Mouse (Mus musculus) kidney, embryonic 14.5 days (tissue): ENCODE measurements around the gene Tstd1. TPM values are rescaled to one million over a fixed set of nuclear protein-coding genes. Genes with fewer than 3 reads are reported as not detected.

Experiments used
- ATAC-seq: fragments of 200-750 bp; cut with Nextera tagmentation; 2 replicates; pipeline ENCODE4 v1.8.0; 2017; ENCODE audit warnings: moderate number of reproducible peaks, mild to moderate bottlenecking, moderate TSS enrichment, moderate library complexity; ENCODE audit not compliant: low FRiP score, low TSS enrichment
- H3K27ac ChIP-seq: fragments of 300-500 bp; sonication (generic); 2 replicates; pipeline ENCODE4 v1.5.1; 2014; ENCODE audit warnings: low read depth, mild to moderate bottlenecking, low read length, moderate library complexity, mixed read lengths
- H3K27me3 ChIP-seq: fragments of 300-500 bp; sonication (generic); 2 replicates; pipeline ENCODE4 v1.6.1; 2014; ENCODE audit warnings: mild to moderate bottlenecking, low read length; ENCODE audit not compliant: control insufficient read depth, insufficient read depth
- H3K36me3 ChIP-seq: fragments of 300-500 bp; sonication (generic); 2 replicates; pipeline ENCODE4 v1.6.1; 2014; ENCODE audit warnings: low read length, mixed read lengths; ENCODE audit not compliant: control insufficient read depth, insufficient read depth
- H3K4me1 ChIP-seq: fragments of 300-500 bp; sonication (generic); 2 replicates; pipeline ENCODE4 v1.6.1; 2014; ENCODE audit warnings: low read length, mixed read lengths; ENCODE audit not compliant: control insufficient read depth, insufficient read depth
- H3K4me2 ChIP-seq: fragments of 300-500 bp; sonication (generic); replicated peaks from 2 replicates; pipeline ENCODE4 v1.6.1; 2014; ENCODE audit warnings: low read depth, mild to moderate bottlenecking, low read length
- H3K4me3 ChIP-seq: fragments of 300-500 bp; sonication (generic); 2 replicates; pipeline ENCODE4 v1.5.1; 2014; ENCODE audit warnings: mild to moderate bottlenecking, low read length
- H3K9ac ChIP-seq: fragments of 300-500 bp; sonication (generic); 2 replicates; pipeline ENCODE4 v1.6.1; 2014; ENCODE audit warnings: low read depth, mild to moderate bottlenecking, low read length, moderate library complexity
- H3K9me3 ChIP-seq: fragments of 300-500 bp; sonication (generic); 2 replicates; pipeline ENCODE4 v1.6.1; 2016; ENCODE audit warnings: low read length; ENCODE audit not compliant: control insufficient read depth
- WGBS: fragments of 180-500 bp; shearing (Covaris S2); extraction: QIAGEN DNeasy Blood & Tissue Kit; methylation state at CpG from one replicate; pipeline ENCODE4 v1.1.7; 2014; 5-methylcytosine and 5-hydroxymethylcytosine counted together
- polyA plus RNA-seq: library from polyadenylated mRNA; unstranded; fragments of >200 nt; fragmentation: Nextera tagmentation; extraction: Ambion mirVana; gene quantifications from 2 replicates; pipeline ENCODE4 v1.2.1, GENCODE M21; 2014

The Tstd1 gene
- 2.2 and 4.0 TPM in 2 replicates for polyA plus RNA-seq

DNA sequence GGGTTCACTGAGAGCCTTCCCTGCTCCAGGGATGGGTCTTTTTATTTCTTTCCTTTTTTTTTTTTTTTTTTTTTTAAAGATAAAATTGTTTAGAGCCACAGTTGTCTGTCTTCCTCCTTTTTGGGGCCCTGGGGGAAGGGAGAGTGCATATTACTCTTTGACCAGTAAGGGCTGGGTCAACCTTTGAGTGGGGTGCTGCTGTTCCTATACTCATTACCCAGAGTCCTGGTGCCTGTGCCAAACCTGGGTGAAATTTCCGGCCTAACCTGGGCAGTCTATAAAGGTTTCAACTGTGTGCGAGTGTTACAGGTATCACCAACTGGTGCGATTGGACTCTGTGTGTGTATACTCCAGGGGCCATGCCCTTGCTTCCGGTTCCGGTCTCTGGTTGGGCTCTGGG is at the start of gene Tstd1:
Gene Tstd1 (plus strand): TSS at position 213 of the 400 bp plus-strand sequence.
- Histone ChIP-seq H3K27ac (no peak within 1 kb of the TSS), H3K4me3 (no peak within 1 kb of the TSS), H3K27me3 (no peaks in the 10 kb centered on the region), H3K9me3 (no peaks in the 10 kb centered on the region), H3K4me2 (no peak within 1 kb of the TSS), H3K9ac (no peak within 1 kb of the TSS), H3K4me1 (no peaks in the 10 kb centered on the region), H3K36me3 (peaks cover 58% of the 10 kb centered on the region)
- WGBS: 93% methylated on average over 5 of the region's 5 CpGs
- no peak for ATAC-seq

DNA sequence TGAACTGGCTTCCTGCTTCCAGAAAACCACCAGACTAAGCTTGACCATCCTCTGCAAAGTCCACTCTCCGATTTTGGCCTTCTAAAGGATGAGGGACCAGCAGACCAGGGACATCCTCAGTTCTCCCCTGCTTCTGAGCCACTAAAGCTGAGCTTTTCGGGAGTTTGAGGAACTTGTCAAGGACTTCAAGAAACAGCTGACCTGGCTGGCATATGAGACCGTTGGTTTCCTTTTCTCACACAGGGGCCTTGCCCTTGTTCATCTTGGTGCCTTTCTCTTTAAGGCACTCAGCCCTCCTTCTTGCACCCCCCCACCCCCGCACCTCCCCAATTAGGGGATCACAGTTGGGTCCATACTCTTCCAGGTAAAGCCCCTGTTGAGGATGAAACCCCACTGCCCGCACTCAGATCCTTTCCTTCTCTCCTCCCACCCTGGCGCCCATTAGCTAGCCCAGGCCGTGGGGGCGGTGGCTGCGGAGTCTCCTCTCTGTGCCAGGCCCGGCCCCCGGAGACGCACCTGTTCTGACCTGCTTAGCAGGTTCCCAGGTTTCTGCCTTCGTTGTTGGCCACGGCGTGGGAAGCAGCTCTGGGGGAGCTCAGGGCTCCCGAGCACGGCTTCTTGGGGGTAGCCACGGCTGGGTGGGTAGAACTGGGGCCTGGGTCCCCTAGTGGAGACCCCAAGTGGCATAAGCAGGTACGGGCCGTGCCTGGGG is 48.7 kb upstream of the Tstd1 start, which contains the start of gene Nectin4:
Gene Nectin4 (plus strand): TSS at position 255 of the 712 bp plus-strand sequence.
- no peak within 1 kb of the TSS for H3K27ac ChIP-seq
- no peaks in the 10 kb centered on the region for H3K27me3 ChIP-seq
- H3K4me3 ChIP-seq: peak within 1 kb of the TSS; percentile 12; the same call in 1 of the 2 replicates
- H3K9me3 ChIP-seq: no peaks in the 10 kb centered on the region
- H3K4me2 ChIP-seq: peak within 1 kb of the TSS; percentile 27
- H3K36me3 ChIP-seq: no peaks in the 10 kb centered on the region
- H3K9ac ChIP-seq: peak within 1 kb of the TSS; percentile 40; the same call in 1 of the 2 replicates
- WGBS: 29% methylated on average over 20 of the region's 20 CpGs
- H3K4me1 ChIP-seq: 0 out of 2 replicates have a peak, but pooled peaks cover 6% of the 10 kb centered on the region
- peak; percentile 20; the same call in 1 of the 2 replicates for ATAC-seq

DNA sequence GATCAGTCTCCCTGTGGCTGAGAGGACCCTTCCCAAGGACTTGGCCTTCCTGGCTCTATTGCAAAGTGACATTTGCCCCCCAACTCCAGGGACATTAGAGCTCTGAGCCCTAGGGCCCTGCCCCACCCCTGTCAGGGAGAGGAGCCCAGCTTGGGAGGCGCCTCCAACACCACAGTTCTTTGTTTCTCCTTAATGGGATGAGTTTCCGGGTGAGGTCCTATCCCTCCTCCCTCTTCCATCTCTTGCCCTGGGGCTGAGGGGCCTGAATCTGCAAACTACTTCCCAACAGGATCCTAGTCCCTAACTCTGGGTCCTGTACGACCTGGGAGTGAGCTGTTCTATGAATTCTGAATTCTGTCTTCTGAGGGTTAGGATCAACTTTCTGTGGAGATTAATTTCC is 45.8 kb upstream of the Tstd1 start:
- H3K9me3 ChIP-seq: no peaks in the 10 kb centered on the region
- H3K27me3 ChIP-seq: no peaks in the 10 kb centered on the region
- no peak for ATAC-seq
- H3K27ac ChIP-seq: no peak overlapping the region
- H3K4me2 ChIP-seq: no peak overlapping the region
- WGBS: 46% methylated on average over 3 of the region's 3 CpGs
- peaks cover 6% of the 10 kb centered on the region; the same call in 1 of the 2 replicates for H3K4me1 ChIP-seq
- no peak overlapping the region for H3K9ac ChIP-seq
- no peak overlapping the region for H3K4me3 ChIP-seq
- no peaks in the 10 kb centered on the region for H3K36me3 ChIP-seq

DNA sequence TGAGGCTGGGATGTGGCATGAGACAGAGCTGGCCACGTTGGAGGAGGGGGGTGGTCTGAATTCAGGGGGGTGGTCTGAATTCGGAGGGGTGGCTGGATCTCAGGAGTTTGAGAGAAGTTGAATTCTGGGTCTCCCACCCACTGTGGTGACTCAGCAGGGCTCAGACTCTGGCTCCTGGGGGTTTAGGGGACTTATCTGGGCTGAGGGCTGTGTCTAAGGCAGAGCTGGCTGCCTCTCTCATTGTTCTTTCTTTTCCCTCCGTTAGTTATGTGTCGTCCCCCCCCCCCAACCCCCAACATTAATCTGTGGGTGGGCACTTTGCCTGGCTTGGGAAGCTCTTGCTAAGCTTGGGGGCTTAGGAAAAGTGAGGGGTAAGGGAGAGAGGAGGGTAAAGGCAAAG is 44.7 kb upstream of the Tstd1 start:
- 9% methylated on average over 3 of the region's 4 CpGs for WGBS
- no peak for ATAC-seq
- no peaks in the 10 kb centered on the region for H3K9me3 ChIP-seq

DNA sequence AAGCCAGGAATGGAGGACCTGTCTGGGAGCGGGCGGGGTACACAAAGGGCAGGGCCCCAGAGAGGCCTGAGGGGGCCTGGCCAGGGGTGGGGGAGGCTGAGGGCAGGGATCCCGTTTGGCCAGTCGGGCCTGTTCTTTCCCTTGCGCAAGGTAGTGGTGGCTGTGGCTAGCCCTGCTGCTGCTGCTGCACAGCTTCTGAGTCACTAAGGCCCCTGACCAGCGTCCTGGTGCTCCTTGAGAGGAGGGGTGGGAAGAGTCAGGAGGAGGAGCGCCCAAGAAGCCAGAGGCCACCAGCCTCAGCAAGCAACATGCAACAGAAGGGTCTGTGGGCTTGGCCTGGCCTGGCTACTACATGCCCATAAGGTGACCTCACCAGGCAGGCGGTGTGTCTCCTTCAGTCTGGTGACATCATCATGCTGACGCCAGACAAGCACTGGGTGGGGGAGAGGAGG is 43.0 kb upstream of the Tstd1 start:
- Histone ChIP-seq H3K9ac (no peak overlapping the region), H3K27me3 (peaks cover 3% of the 10 kb centered on the region; the same call in 1 of the 2 replicates), H3K27ac (no peak overlapping the region), H3K4me2 (no peak overlapping the region), H3K4me1 (peaks cover 15% of the 10 kb centered on the region; the same call in 1 of the 2 replicates), H3K4me3 (no peak overlapping the region), H3K36me3 (no peaks in the 10 kb centered on the region), H3K9me3 (no peaks in the 10 kb centered on the region)
- ATAC-seq: 0 out of 2 replicates have a peak, but pooled peaks have one; percentile 37
- WGBS: 41% methylated on average over 9 of the region's 9 CpGs

More for the DNA sequence above, 44.7 kb upstream of the Tstd1 start:
- Histone ChIP-seq H3K27me3 (no peaks in the 10 kb centered on the region), H3K4me3 (no peak overlapping the region), H3K9ac (no peak overlapping the region), H3K4me2 (no peak overlapping the region), H3K27ac (no peak overlapping the region), H3K4me1 (peaks cover 6% of the 10 kb centered on the region; the same call in 1 of the 2 replicates), H3K36me3 (no peaks in the 10 kb centered on the region)

GRCm38 (mm10) chr1:171378298-171378697 is 40.4 kb upstream of the Tstd1 start:
- Histone ChIP-seq H3K4me1 (peaks cover 12% of the 10 kb centered on the region; the same call in 1 of the 2 replicates), H3K27me3 (peaks cover 7% of the 10 kb centered on the region), H3K9ac (no peak overlapping the region), H3K9me3 (no peaks in the 10 kb centered on the region), H3K4me3 (no peak overlapping the region), H3K4me2 (no peak overlapping the region), H3K36me3 (no peaks in the 10 kb centered on the region), H3K27ac (no peak overlapping the region)
- no peak for ATAC-seq
- 83% methylated on average over 6 of the region's 6 CpGs for WGBS

GRCm38 (mm10) chr1:171379935-171380599 is 38.6 kb upstream of the Tstd1 start:
- Histone ChIP-seq H3K4me3 (peak overlapping the region; percentile 28), H3K36me3 (no peaks in the 10 kb centered on the region), H3K4me2 (peak overlapping the region; percentile 50), H3K27me3 (peaks cover 7% of the 10 kb centered on the region), H3K9me3 (no peaks in the 10 kb centered on the region), H3K27ac (no peak overlapping the region), H3K4me1 (peaks cover 8% of the 10 kb centered on the region; the same call in 1 of the 2 replicates), H3K9ac (peak overlapping the region; percentile 37; the same call in 1 of the 2 replicates)
- 3% methylated on average over 31 of the region's 31 CpGs for WGBS
- peak; percentile 65 for ATAC-seq

DNA sequence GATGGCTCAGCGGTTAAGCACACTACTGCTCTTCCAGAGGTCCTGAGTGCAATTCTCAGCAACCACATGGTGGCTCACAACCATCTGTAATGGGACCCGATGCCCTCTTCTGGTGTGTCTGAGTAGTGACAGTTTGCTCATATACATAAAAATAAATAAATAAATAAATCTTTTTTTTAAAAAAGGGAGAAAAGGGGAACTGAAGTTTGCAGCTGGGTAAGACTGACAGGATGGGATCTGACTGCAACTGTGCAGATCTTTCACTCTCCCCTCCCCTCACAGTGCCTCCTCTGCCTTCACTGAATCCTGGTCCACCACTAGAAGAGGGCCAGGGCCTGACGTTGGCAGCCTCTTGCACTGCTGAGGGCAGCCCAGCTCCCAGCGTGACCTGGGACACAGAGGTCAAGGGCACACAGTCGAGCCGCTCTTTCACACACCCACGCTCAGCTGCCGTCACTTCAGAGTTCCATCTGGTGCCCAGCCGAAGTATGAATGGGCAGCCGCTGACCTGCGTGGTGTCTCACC is 36.5 kb upstream of the Tstd1 start:
- Histone ChIP-seq H3K9ac (no peak overlapping the region), H3K27ac (no peak overlapping the region), H3K4me3 (no peak overlapping the region), H3K27me3 (peaks cover 7% of the 10 kb centered on the region), H3K4me2 (no peak overlapping the region), H3K4me1 (peaks cover 8% of the 10 kb centered on the region; the same call in 1 of the 2 replicates), H3K36me3 (no peaks in the 10 kb centered on the region), H3K9me3 (no peaks in the 10 kb centered on the region)
- WGBS: 80% methylated on average over 11 of the region's 11 CpGs
- no peak for ATAC-seq
